Mouse (Mus musculus) intestine, embryonic 14.5 days (tissue): Measurements from ENCODE around the gene Exosc10. TPM values are rescaled to one million over a fixed set of nuclear protein-coding genes. Genes with fewer than 3 reads are reported as not detected.
A peak's percentile ranks its signal among the peaks of the same experiment; 100 is the strongest.

Experiments used
- ATAC-seq: fragments of 200-750 bp; cut with Nextera tagmentation; replicated peaks from 2 replicates; pipeline ENCODE4 v1.8.0; 2017; ENCODE audit warnings: low read depth, moderate number of reproducible peaks, moderate TSS enrichment, moderate library complexity; ENCODE audit not compliant: low FRiP score, low TSS enrichment
- DNase-seq: peaks from one replicate; pipeline ENCODE4 v3.0.0-alpha.2; 2018; ENCODE audit warnings: low spot score
- H3K27ac ChIP-seq: fragments of 300-500 bp; sonication (generic); 2 replicates; pipeline ENCODE4 v1.5.1; 2014; ENCODE audit warnings: low read depth, mild to moderate bottlenecking, control low read depth
- H3K27me3 ChIP-seq: fragments of 300-500 bp; sonication (generic); replicated peaks from 2 replicates; pipeline ENCODE4 v1.6.1; 2014; ENCODE audit warnings: low read length, control low read depth; ENCODE audit not compliant: control insufficient read depth, insufficient read depth
- H3K36me3 ChIP-seq: fragments of 300-500 bp; sonication (generic); 2 replicates; pipeline ENCODE4 v1.6.1; 2014; ENCODE audit warnings: low read length, control low read depth; ENCODE audit not compliant: control insufficient read depth, insufficient read depth
- H3K4me1 ChIP-seq: fragments of 300-500 bp; sonication (generic); replicated peaks from 2 replicates; pipeline ENCODE4 v1.6.1; 2014; ENCODE audit warnings: low read length, control low read depth, mixed read lengths; ENCODE audit not compliant: control insufficient read depth, insufficient read depth
- H3K4me2 ChIP-seq: fragments of 300-500 bp; sonication (generic); 2 replicates; pipeline ENCODE4 v1.6.1; 2014; ENCODE audit warnings: low read length
- H3K4me3 ChIP-seq: fragments of 300-500 bp; sonication (generic); 2 replicates; pipeline ENCODE4 v1.5.1; 2014; ENCODE audit warnings: low read depth, low read length, control low read depth, mixed read lengths
- H3K9ac ChIP-seq: fragments of 300-500 bp; sonication (generic); 2 replicates; pipeline ENCODE4 v1.6.1; 2014; ENCODE audit warnings: mild to moderate bottlenecking, low read length
- H3K9me3 ChIP-seq: fragments of 300-500 bp; sonication (generic); 2 replicates; pipeline ENCODE4 v1.6.1; 2016; ENCODE audit warnings: low read length, control low read depth; ENCODE audit not compliant: control insufficient read depth
- WGBS: fragments of 180-500 bp; shearing (Covaris S2); extraction: QIAGEN DNeasy Blood & Tissue Kit; methylation state at CpG from one replicate; pipeline ENCODE4 v1.1.7; 2014; 5-methylcytosine and 5-hydroxymethylcytosine counted together
- polyA plus RNA-seq: library from polyadenylated mRNA; unstranded; fragments of >200 nt; fragmentation: Nextera tagmentation; extraction: Ambion mirVana; gene quantifications from 2 replicates; pipeline ENCODE4 v1.2.1, GENCODE M21; 2014

The Exosc10 gene
- polyA plus RNA-seq, 1 experiment from 2014 or later, result 89.2 TPM

DNA sequence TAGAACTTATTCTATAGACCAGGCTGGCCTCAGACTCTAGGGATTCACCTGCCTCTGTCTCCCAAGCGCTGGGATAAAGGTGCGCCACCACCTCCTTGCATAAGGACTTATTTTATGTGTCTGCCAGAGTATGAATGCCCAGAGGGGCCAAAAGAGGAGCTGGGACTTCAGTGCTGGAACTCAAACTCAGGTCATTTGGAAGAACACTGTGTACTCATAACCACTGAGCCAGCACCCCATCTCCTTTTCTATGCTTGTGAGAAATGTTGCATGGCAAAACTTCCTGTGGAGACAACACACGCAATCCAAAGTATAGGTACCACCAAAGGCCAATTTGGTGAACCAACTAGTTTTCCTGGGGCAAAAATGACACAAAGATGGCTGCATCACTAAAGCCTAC, 38.5 kb downstream of the Exosc10 start:
- H3K27me3 ChIP-seq, result no peaks in the 10 kb centered on the region
- DNase-seq (no peak), ATAC-seq (no peak)
- H3K9ac ChIP-seq, result no peak overlapping the region
- 94% methylated on average over 3 of the region's 3 CpGs for WGBS
- H3K4me3 ChIP-seq, result no peak overlapping the region
- peaks cover 8% of the 10 kb centered on the region for H3K4me1 ChIP-seq
- H3K4me2 ChIP-seq, result no peak overlapping the region
- H3K27ac ChIP-seq, result no peak overlapping the region
- peaks cover 58% of the 10 kb centered on the region for H3K36me3 ChIP-seq
- peaks cover 2% of the 10 kb centered on the region; the same call in 1 of the 2 replicates for H3K9me3 ChIP-seq

GRCm38 (mm10) chr4:148598826-148599225, 40.6 kb downstream of the Exosc10 start:
- DNase-seq (no peak), ATAC-seq (no peak)
- no peak overlapping the region for H3K27ac ChIP-seq
- no peaks in the 10 kb centered on the region for H3K4me1 ChIP-seq
- peaks cover 2% of the 10 kb centered on the region; the same call in 1 of the 2 replicates for H3K9me3 ChIP-seq
- H3K27me3 ChIP-seq, result no peaks in the 10 kb centered on the region
- no peak overlapping the region for H3K9ac ChIP-seq
- H3K4me2 ChIP-seq, result no peak overlapping the region
- WGBS, result 94% methylated on average over 12 of the region's 12 CpGs
- peaks cover 49% of the 10 kb centered on the region for H3K36me3 ChIP-seq
- no peak overlapping the region for H3K4me3 ChIP-seq

DNA sequence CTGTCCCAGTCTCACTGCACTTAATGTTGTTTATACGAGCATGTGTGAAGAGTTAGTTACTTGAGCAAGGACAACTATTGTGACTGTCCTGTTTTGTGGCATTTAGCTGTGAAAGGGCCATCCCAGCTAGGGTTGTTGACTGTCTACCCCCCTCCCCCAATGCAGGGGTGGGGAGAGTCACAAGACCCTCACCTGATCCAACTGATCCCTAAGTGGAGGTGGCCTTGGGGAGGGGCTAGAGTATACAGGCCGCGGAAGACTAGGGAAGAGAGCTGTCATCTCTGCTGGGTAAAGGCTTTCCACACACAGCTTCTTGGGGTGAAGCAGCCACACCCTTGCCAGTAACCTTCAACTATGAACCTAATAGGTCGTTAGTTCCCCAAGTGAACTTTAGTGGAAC, 42.1 kb downstream of the Exosc10 start:
- no peak overlapping the region for H3K27ac ChIP-seq
- no peak overlapping the region for H3K9ac ChIP-seq
- H3K27me3 ChIP-seq, result no peaks in the 10 kb centered on the region
- H3K9me3 ChIP-seq, result peaks cover 2% of the 10 kb centered on the region; the same call in 1 of the 2 replicates
- WGBS, result 87% methylated on average over 4 of the region's 4 CpGs
- H3K4me1 ChIP-seq, result no peaks in the 10 kb centered on the region
- peaks cover 34% of the 10 kb centered on the region for H3K36me3 ChIP-seq
- DNase-seq (no peak), ATAC-seq (0 out of 2 replicates have a peak, but pooled peaks have one; percentile 17)
- H3K4me2 ChIP-seq, result no peak overlapping the region
- H3K4me3 ChIP-seq, result no peak overlapping the region

DNA sequence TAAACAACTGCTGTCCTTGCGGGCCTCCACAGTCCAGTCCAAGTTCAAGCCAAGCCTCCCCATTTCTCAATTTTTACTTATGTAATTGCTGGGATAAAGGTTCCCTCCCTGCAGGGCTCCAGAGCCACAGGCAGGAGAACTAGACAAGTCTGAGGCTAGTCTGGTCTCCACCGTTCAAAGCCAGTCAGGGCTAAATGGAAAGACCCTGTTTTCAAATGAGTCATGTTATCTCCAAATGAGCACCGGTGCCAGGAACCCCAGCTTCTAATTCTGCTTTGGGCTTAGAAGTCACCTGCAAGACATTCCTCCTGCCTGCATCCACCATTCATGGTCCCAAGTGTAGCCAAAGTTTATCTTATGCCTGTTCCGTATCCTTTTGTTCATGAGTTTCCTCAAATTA, 43.6 kb downstream of the Exosc10 start:
- H3K36me3 ChIP-seq, result peaks cover 18% of the 10 kb centered on the region
- no peak overlapping the region for H3K4me3 ChIP-seq
- H3K4me1 ChIP-seq, result no peaks in the 10 kb centered on the region
- 81% methylated on average over 4 of the region's 4 CpGs for WGBS
- no peak overlapping the region for H3K9ac ChIP-seq
- DNase-seq, result no peak
- peaks cover 2% of the 10 kb centered on the region; the same call in 1 of the 2 replicates for H3K9me3 ChIP-seq
- ATAC-seq, result no peak
- H3K4me2 ChIP-seq, result no peak overlapping the region
- H3K27me3 ChIP-seq, result no peaks in the 10 kb centered on the region
- no peak overlapping the region for H3K27ac ChIP-seq

DNA sequence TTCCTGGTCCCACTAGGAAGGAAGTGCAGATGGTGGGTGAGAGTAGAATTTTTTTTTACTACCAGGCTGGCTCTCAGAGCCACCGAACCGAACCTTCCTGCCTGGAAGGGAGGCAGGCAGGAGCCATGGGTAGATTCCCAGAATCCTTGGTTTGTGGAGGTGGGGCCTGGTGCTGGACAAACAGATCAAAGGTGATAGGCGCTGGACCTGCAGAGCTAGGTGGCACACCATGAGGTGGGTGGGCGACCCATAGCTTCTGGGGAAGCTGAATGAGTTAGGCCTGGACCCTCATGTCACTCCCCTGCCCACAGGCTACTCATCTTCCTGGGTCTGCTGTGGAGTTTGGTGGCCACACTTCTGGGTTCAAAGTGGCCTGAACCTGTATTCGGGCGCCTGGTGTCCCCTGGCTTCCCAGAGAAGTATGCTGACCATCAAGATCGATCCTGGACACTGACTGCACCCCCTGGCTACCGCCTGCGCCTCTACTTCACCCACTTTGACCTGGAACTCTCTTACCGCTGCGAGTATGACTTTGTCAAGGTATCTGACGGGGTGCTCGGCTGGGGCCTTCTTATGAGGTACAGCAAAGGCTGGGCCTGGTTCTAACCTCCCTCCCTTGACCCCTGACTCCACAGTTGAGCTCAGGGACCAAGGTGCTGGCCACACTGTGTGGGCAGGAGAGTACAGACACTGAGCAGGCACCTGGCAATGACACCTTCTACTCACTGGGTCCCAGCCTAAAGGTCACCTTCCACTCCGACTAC, 44.3 kb downstream of the Exosc10 start, which contains the start of gene Masp2:
Masp2 (plus strand) TSS at position 198 of the 764 bp plus-strand sequence.
- Histone ChIP-seq H3K36me3 (peaks cover 11% of the 10 kb centered on the region), H3K9me3 (peaks cover 2% of the 10 kb centered on the region; the same call in 1 of the 2 replicates), H3K4me3 (no peak within 1 kb of the TSS), H3K4me1 (no peaks in the 10 kb centered on the region), H3K27me3 (no peaks in the 10 kb centered on the region), H3K27ac (no peak within 1 kb of the TSS), H3K4me2 (no peak within 1 kb of the TSS), H3K9ac (no peak within 1 kb of the TSS)
- no peak for ATAC-seq
- WGBS, result 87% methylated on average over 14 of the region's 14 CpGs
- no peak for DNase-seq

GRCm38 (mm10) chr4:148603376-148604139, 45.3 kb downstream of the Exosc10 start:
- WGBS, result 69% methylated on average over 10 of the region's 10 CpGs
- Histone ChIP-seq H3K36me3 (peaks cover 4% of the 10 kb centered on the region; the same call in 1 of the 2 replicates), H3K9me3 (peaks cover 2% of the 10 kb centered on the region; the same call in 1 of the 2 replicates), H3K4me3 (no peak overlapping the region), H3K4me1 (no peaks in the 10 kb centered on the region), H3K4me2 (no peak overlapping the region), H3K9ac (no peak overlapping the region), H3K27ac (no peak overlapping the region), H3K27me3 (no peaks in the 10 kb centered on the region)
- DNase-seq (no peak), ATAC-seq (no peak)

DNA sequence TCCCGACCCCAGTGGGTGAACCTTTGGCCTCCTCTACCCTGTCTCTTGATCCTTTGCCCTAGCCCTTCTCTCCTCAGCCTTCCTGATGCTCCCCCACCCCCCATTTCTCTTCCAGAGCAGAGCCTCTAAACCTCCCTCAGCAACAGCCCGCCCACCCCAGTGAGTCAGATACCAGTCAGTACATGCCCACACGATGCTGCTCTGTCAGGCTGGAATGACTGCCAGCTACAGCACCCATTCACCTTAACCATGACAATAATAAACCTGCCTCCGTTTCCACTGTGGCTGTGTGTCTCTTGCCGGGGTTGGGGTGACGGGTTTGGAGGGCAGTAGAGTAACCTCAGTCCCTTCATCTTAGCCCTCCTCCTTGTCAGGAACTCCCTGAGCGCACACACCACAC, 45.9 kb downstream of the Exosc10 start:
- no peak overlapping the region for H3K4me2 ChIP-seq
- H3K4me1 ChIP-seq, result no peaks in the 10 kb centered on the region
- H3K36me3 ChIP-seq, result no peaks in the 10 kb centered on the region
- no peak overlapping the region for H3K4me3 ChIP-seq
- DNase-seq, result no peak
- ATAC-seq, result no peak
- 78% methylated on average over 7 of the region's 7 CpGs for WGBS
- H3K9ac ChIP-seq, result no peak overlapping the region
- H3K27me3 ChIP-seq, result no peaks in the 10 kb centered on the region
- H3K27ac ChIP-seq, result no peak overlapping the region
- no peaks in the 10 kb centered on the region for H3K9me3 ChIP-seq

- Histone ChIP-seq H3K9ac (no peak overlapping the region), H3K4me1 (no peaks in the 10 kb centered on the region), H3K36me3 (peaks cover under 1% of the 10 kb centered on the region; the same call in 1 of the 2 replicates), H3K27me3 (no peaks in the 10 kb centered on the region), H3K9me3 (no peaks in the 10 kb centered on the region), H3K4me3 (no peak overlapping the region), H3K4me2 (no peak overlapping the region), H3K27ac (no peak overlapping the region)
- DNase-seq, result peak; percentile 71
- 93% methylated on average over 3 of the region's 3 CpGs for WGBS
- 0 out of 2 replicates have a peak, but pooled peaks have one; percentile 11 for ATAC-seq
Measured at GRCm38 (mm10) chr4:148604541-148605165, 46.4 kb downstream of the Exosc10 start.
